Mouse (Mus musculus): ENCODE measurements around the gene Ezr. TPM values are rescaled to one million over a fixed set of nuclear protein-coding genes. Genes with fewer than 3 reads are reported as not detected.
"Not testable (repeated sequence)": the region's sequence is repeated elsewhere in the genome, so short reads cannot be mapped to it uniquely, and the experiment has no call there.

Ezr gene
- polyA plus RNA-seq, 1 experiment from 2014 or later: 166 TPM

DNA sequence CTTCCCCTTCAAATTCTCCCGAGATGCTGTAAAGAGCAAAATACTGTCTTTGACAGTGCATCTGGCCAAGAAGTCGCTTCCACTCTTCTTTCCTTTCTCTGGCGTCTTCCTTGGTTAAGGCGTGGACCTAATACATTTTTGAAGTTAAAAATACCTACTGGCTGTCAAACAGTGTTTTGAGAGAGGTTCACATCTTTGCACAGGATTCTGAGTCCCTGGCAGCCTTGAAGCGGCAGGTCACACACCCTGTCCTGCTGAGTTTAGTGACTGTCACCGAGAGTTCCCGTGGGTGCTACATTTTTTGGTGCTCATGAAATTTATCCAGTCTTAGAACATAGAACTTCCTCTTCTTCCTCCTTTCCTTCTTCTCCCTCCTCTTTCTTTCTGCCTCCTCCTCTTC, 82.5 kb downstream of the Ezr start:
- H3K9ac ChIP-seq (ENCODE audit: low read length); ATAC-seq (replicated peaks; ENCODE audit: extremely low read depth, insufficient read depth, low FRiP score); H3K4me1 ChIP-seq (ENCODE audit: control insufficient read depth, insufficient read depth, low read length); H3K27me3 ChIP-seq (ENCODE audit: control insufficient read depth, insufficient read depth, low read length); H3K36me3 ChIP-seq (ENCODE audit: control insufficient read depth, insufficient read depth); H3K9me3 ChIP-seq (replicated peaks; ENCODE audit: control insufficient read depth, low read length); H3K27ac ChIP-seq (ENCODE audit: low read length); H3K4me3 ChIP-seq (ENCODE audit: low read length); H3K4me2 ChIP-seq (ENCODE audit: low read depth, low read length): not testable (repeated sequence)
- WGBS: 70% methylated on average over 4 of the region's 7 CpGs

DNA sequence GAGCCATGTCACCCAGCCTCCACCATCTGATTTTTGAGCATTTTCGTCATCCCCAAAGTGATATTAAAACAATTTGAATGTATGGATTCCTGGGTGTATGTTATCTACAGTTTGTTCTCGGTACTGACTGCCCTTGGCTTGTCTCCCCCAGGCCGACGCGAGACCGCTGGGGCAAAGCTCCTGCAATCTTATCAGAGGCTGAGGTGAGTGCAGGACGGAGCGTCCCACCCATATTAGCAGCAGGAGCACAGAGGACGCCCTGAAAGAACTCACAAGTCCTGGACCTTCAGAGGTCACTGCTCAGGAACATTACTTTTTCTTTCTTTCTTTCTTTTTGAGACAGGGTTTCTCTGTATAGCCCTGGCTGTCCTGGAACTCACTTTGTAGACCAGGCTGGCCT, 83.1 kb downstream of the Ezr start:
- ATAC-seq (replicated peaks; ENCODE audit: extremely low read depth, insufficient read depth, low FRiP score); H3K27ac ChIP-seq (ENCODE audit: low read length); H3K4me3 ChIP-seq (ENCODE audit: low read length); H3K9me3 ChIP-seq (replicated peaks; ENCODE audit: control insufficient read depth, low read length); H3K4me2 ChIP-seq (ENCODE audit: low read depth, low read length); H3K36me3 ChIP-seq (ENCODE audit: control insufficient read depth, insufficient read depth); H3K9ac ChIP-seq (ENCODE audit: low read length); H3K4me1 ChIP-seq (ENCODE audit: control insufficient read depth, insufficient read depth, low read length); H3K27me3 ChIP-seq (ENCODE audit: control insufficient read depth, insufficient read depth, low read length): not testable (repeated sequence)
- 36% methylated on average over 8 of the region's 9 CpGs for WGBS

DNA sequence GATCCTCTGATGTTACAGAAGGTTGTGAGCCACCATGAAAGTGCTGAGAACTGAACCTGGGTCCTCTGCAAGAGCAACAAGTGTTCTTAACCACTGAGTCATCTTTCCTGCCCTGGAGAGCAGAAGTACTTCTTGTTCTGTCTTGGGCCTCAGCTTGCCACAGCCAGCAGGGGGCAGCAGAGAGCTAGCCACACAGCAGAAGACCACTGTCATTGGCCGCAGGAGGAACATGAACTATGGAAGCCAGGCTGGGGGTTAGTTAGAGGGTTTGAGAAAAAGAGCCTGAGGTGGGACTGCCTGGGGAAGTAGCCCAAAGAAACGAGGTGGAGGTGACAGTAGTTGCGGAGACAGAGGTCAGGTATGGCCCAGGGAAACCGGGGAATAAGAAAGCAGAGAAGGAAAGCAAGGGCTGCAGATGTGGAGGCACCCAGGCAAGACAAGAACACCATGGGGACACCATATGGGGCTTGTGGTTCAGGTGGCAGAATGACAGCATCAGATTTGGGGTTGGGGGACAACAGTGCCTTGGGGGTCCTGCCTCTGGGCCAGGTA, 85.3 kb downstream of the Ezr start:
- not testable (repeated sequence) for H3K4me3 ChIP-seq (ENCODE audit: low read length); H3K9me3 ChIP-seq (replicated peaks; ENCODE audit: control insufficient read depth, low read length); H3K4me2 ChIP-seq (ENCODE audit: low read depth, low read length); H3K27me3 ChIP-seq (ENCODE audit: control insufficient read depth, insufficient read depth, low read length); H3K4me1 ChIP-seq (ENCODE audit: control insufficient read depth, insufficient read depth, low read length); H3K36me3 ChIP-seq (ENCODE audit: control insufficient read depth, insufficient read depth); H3K9ac ChIP-seq (ENCODE audit: low read length); H3K27ac ChIP-seq (ENCODE audit: low read length)
- 0 out of 2 replicates have a peak, but pooled peaks have one; percentile 30 for ATAC-seq (replicated peaks; ENCODE audit: extremely low read depth, insufficient read depth, low FRiP score)
- WGBS: 38% methylated on average over 3 of the region's 4 CpGs

DNA sequence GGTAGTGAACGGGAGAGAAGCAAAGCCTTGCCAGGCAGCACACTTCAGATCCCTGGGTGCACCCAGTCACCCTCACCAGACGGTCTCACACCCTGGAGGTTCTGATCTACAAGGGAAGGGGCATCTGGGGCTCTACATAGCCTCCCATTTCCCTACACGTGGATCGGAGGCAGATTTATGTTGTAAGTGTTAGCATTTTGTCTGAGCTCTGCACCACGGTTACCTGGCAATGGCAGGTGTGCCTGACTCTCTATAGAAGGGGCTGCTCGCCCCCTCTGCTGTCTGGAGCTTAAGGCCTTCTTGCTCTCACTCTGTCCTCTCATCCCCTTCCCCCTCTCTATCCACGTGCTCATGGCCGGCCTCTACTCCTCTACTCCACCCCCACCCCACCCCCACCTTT, 86.1 kb downstream of the Ezr start:
- H3K9me3 ChIP-seq (replicated peaks; ENCODE audit: control insufficient read depth, low read length); H3K4me2 ChIP-seq (ENCODE audit: low read depth, low read length); H3K4me1 ChIP-seq (ENCODE audit: control insufficient read depth, insufficient read depth, low read length); H3K27me3 ChIP-seq (ENCODE audit: control insufficient read depth, insufficient read depth, low read length); H3K27ac ChIP-seq (ENCODE audit: low read length); ATAC-seq (replicated peaks; ENCODE audit: extremely low read depth, insufficient read depth, low FRiP score); H3K9ac ChIP-seq (ENCODE audit: low read length); H3K4me3 ChIP-seq (ENCODE audit: low read length); H3K36me3 ChIP-seq (ENCODE audit: control insufficient read depth, insufficient read depth): not testable (repeated sequence)
- WGBS: 52% methylated on average over 8 of the region's 8 CpGs

DNA sequence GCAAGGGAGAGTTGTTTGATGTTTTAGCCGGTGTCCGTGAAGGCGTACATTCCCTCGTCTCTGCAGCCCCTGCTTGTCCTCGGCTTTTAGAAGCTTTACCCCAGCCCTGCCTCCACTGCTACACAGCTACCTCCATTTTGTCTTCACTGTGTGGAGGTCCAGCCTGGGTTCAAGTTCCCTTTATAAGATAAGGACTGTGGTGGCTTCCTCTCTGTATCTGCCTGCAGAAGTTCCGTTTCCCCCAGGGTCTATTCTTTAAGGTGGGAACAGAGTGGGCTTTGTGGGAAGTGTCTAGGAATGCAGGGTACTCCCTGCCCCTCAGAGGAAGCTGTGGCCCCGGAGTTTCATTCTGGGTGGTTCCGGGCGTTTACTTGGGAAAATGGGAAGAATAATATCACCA, 86.9 kb downstream of the Ezr start:
- 75% methylated on average over 9 of the region's 9 CpGs for WGBS
- not testable (repeated sequence) for H3K4me1 ChIP-seq (ENCODE audit: control insufficient read depth, insufficient read depth, low read length); H3K27ac ChIP-seq (ENCODE audit: low read length); H3K4me3 ChIP-seq (ENCODE audit: low read length); H3K27me3 ChIP-seq (ENCODE audit: control insufficient read depth, insufficient read depth, low read length); H3K9me3 ChIP-seq (replicated peaks; ENCODE audit: control insufficient read depth, low read length); ATAC-seq (replicated peaks; ENCODE audit: extremely low read depth, insufficient read depth, low FRiP score); H3K36me3 ChIP-seq (ENCODE audit: control insufficient read depth, insufficient read depth); H3K4me2 ChIP-seq (ENCODE audit: low read depth, low read length); H3K9ac ChIP-seq (ENCODE audit: low read length)

GRCm38 (mm10) chr17:6691596-6691995, 91.0 kb downstream of the Ezr start:
- not testable (repeated sequence) for ATAC-seq (replicated peaks; ENCODE audit: extremely low read depth, insufficient read depth, low FRiP score); H3K36me3 ChIP-seq (ENCODE audit: control insufficient read depth, insufficient read depth); H3K9ac ChIP-seq (ENCODE audit: low read length); H3K4me1 ChIP-seq (ENCODE audit: control insufficient read depth, insufficient read depth, low read length); H3K9me3 ChIP-seq (replicated peaks; ENCODE audit: control insufficient read depth, low read length); H3K4me2 ChIP-seq (ENCODE audit: low read depth, low read length); H3K4me3 ChIP-seq (ENCODE audit: low read length); H3K27ac ChIP-seq (ENCODE audit: low read length); H3K27me3 ChIP-seq (ENCODE audit: control insufficient read depth, insufficient read depth, low read length)
- WGBS: 11% methylated on average over 2 of the region's 2 CpGs

- not testable (repeated sequence) for ATAC-seq (replicated peaks; ENCODE audit: extremely low read depth, insufficient read depth, low FRiP score); H3K4me2 ChIP-seq (ENCODE audit: low read depth, low read length); H3K27ac ChIP-seq (ENCODE audit: low read length); H3K36me3 ChIP-seq (ENCODE audit: control insufficient read depth, insufficient read depth); H3K27me3 ChIP-seq (ENCODE audit: control insufficient read depth, insufficient read depth, low read length); H3K4me1 ChIP-seq (ENCODE audit: control insufficient read depth, insufficient read depth, low read length); H3K9ac ChIP-seq (ENCODE audit: low read length); H3K9me3 ChIP-seq (replicated peaks; ENCODE audit: control insufficient read depth, low read length); H3K4me3 ChIP-seq (ENCODE audit: low read length)
- WGBS: 94% methylated on average over 2 of the region's 4 CpGs
Observed at GRCm38 (mm10) chr17:6689344-6689743, 93.2 kb downstream of the Ezr start.

Other genes with a start within 250 kb of the Ezr start
- gene Dynlt1c, start 181.1 kb downstream of the Ezr start, polyA plus RNA-seq (2015; fragmentation: Nextera tagmentation; extraction: Ambion mirVana): 27.9 and 28.4 TPM in 2 replicates
- gene Dynlt1f, start 126.9 kb downstream of the Ezr start, polyA plus RNA-seq (2015; fragmentation: Nextera tagmentation; extraction: Ambion mirVana): 181 and 182 TPM in 2 replicates
- gene Sytl3, start 123.7 kb downstream of the Ezr start, polyA plus RNA-seq (2015; fragmentation: Nextera tagmentation; extraction: Ambion mirVana): 2.6 and 5.2 TPM in 2 replicates
- 78.1 and 96.3 TPM in 2 replicates for gene Rsph3b, start 165.9 kb upstream of the Ezr start, polyA plus RNA-seq (2015; fragmentation: Nextera tagmentation; extraction: Ambion mirVana)
- gene Tagap1, start 178.4 kb upstream of the Ezr start, polyA plus RNA-seq (2015; fragmentation: Nextera tagmentation; extraction: Ambion mirVana): 31.1 and 31.4 TPM in 2 replicates
- 271 and 281 TPM in 2 replicates for gene Rnaset2b, start 187.8 kb upstream of the Ezr start, polyA plus RNA-seq (2015; fragmentation: Nextera tagmentation; extraction: Ambion mirVana)
- gene Gm49721, start 196.1 kb upstream of the Ezr start, polyA plus RNA-seq (2015; fragmentation: Nextera tagmentation; extraction: Ambion mirVana): 0.05 and 0.30 TPM in 2 replicates
- 0.29 TPM in 1 of 2 replicates, not detected in the other for gene Gm1604a, start 242.8 kb upstream of the Ezr start, polyA plus RNA-seq (2015; fragmentation: Nextera tagmentation; extraction: Ambion mirVana)